Mouse (Mus musculus): ENCODE measurements at regions not wholly inside any gene's neighbourhood (a gene's known extent, or its start where the extent isn't known, plus 50 kb on each side); places are given as distances from the start of the nearest gene placed in this dataset.

GRCm38 (mm10) chr10:27927266-27927665 lies 147.4 kb upstream of the Ptprk start:
- TF ChIP-seq CTCF (IDR thresholded peaks at IDR 0.05; ENCODE audit: insufficient read depth, low read length) = no peak
- TF ChIP-seq POLR2A (IDR thresholded peaks at IDR 0.05; ENCODE audit: borderline replicate concordance, extremely low read depth, low read depth, low read length) = no peak

Measured in lung, adult 2 months (tissue).